Mouse (Mus musculus) yolk sac, embryonic 10.5 days (tissue): Measurements from ENCODE around the gene Mmp9.

Experiments
- DNase-seq: peaks from one replicate; pipeline ENCODE4 v3.0.0-alpha.2; 2017; ENCODE audit warnings: low spot score

Mmp9 gene

DNA sequence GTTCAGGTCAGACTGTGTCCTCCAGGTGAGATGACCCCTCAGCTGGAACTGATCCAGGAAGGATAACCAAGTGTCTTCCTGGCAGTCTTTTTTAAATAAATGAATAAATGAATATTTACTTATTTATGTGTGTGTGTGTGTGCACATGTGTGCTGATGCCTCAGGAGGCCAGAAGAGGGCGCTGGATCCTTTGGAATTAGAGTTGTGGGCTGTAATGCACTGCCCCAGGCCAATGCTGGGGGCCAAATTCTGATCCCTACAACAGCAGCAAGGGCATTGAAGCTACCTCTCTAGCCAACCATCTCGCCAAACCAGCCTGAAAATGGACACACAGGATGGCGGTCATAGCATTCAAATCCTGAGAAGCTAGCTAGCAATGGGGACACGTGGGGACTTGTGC, 15.1 kb downstream of the Mmp9 start:
- no peak for DNase-seq

- no peak for DNase-seq
These were observed 15.6 kb downstream of the Mmp9 start for GRCm38 (mm10) chr2:164956195-164956594.

GRCm38 (mm10) chr2:164957548-164958315, 17.2 kb downstream of the Mmp9 start:
- DNase-seq, result no peak

DNA sequence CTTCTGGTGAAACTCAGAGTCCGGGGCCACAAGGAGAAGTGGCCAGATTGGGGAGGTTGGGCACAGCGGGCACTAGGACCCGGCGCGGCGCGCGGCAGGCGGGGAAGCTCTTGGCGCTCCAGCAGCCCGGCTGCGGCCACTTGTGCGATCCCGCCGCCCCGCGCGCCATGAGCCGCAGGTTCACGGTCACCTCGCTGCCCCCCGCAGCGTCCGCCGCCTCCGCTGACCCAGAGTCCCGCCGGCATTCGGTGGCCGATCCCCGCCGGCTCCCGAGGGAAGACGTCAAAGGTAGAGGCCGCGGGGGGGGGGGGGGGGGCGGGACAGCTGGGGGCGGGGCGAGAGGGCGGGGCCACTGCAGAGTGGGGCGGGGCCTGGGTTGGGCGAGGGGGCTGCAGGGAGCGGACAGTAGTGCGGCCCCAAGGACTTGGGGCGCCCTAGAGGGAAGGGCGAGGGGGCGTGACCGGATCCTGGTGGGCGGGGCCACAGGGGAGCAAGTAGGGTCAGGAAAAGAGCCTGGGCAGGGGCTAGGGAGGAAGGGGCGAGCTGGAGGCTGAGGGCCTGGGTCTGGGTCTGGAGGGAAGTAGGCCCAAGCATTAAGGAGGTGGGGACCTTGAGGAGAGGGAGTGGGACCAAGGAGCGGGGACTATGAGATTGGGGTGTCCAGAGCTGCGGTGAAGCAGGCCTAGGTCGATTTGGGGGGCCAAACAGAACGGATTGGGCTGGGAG, 20.3 kb downstream of the Mmp9 start, which contains the start of gene Slc12a5:
TSS of gene Slc12a5 (plus strand) at position 87 of the 726 bp plus-strand sequence.
- peak; percentile 70 for DNase-seq

GRCm38 (mm10) chr2:164961506-164962182, 21.1 kb downstream of the Mmp9 start:
- peak; percentile 50 for DNase-seq

DNA sequence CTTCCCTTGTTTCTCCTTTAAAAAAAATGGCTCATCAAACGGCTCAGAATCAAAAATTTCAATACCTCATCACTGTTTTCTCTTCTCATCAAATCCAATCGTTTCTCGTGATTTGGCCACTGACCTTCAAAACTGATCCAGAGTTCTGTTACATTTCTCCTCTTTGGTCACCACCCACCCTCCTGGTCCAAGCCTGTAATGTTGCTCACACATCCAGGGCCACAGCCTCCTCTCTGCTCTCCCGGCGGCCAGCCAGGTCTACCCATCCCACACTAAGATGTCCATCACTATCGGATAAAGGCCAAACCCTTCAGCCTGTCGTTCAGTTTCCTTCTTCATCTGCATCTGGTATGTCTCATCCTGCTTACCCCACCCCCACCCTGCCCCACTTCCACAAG, 21.6 kb downstream of the Mmp9 start:
- no peak for DNase-seq

GRCm38 (mm10) chr2:164964242-164964894, 23.8 kb downstream of the Mmp9 start:
- DNase-seq, result no peak

DNA sequence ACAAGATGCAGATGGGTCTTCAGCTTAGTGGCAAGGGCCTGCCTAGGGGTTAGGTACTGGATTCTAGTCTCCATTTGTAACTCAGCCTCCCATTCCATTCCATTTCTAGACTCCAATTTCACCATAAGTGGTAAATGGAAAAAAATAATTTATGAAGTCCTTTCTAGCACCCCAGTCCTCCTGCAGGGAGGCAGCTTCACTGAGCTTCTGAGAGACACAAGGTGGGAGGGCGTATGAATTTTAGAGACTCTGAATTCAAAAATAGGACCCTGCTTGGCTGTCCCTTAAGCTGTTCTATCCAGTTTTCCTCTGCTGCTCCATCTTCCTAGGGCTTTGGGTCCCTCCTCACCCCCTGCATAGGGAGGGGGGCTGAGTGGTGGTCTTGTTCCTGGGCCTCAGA, 24.4 kb downstream of the Mmp9 start:
- DNase-seq, result no peak

GRCm38 (mm10) chr2:164966381-164966780, 25.8 kb downstream of the Mmp9 start:
- DNase-seq, result peak; percentile 34

DNA sequence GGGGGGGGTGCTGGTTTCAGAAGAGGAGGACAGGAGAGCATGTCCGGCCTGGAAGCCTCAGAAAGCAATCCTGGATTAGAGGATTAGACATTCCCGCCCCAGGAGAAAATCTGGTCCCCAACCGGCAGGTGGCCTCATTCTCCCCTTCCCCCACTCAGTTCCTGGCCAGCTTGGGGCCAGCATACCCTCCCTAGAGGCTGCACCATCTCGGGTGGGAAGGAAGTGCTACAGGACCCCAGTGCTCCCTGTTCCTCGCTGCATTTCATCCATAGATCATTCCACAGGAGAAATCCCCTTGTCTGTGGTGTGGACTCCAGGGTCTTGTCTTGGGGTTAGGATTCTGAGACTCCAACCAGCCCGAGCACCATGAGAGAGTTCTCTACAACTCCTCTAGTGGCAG, 26.6 kb downstream of the Mmp9 start:
- DNase-seq, result no peak

GRCm38 (mm10) chr2:164967761-164968440, 27.3 kb downstream of the Mmp9 start:
- DNase-seq, result no peak

- peak; percentile 73 for DNase-seq
These were observed 27.9 kb downstream of the Mmp9 start for GRCm38 (mm10) chr2:164968451-164968851.

GRCm38 (mm10) chr2:164969348-164969781, 28.8 kb downstream of the Mmp9 start:
- DNase-seq, result no peak

- DNase-seq, result no peak
These were observed 30.1 kb downstream of the Mmp9 start for GRCm38 (mm10) chr2:164970631-164971196.

DNA sequence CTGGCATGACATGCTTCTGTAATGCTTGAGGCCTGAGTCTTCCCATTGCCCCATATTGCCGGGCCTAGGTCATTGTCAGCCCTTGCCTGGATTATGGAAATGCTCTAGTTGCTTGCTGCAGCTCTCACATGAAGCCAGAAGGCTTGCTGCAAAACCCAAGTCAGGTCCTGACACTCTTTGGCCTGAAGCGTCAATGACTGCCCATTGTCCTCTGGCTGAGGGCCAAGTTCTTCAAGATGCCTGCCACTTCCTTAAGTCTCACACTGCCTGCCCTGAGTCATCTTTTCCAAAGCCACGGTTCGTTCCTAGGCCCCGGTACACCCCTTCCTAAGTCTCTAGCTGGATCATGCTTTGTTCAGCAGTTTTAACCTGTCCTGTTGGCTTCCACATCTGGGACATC, 32.1 kb downstream of the Mmp9 start:
- no peak for DNase-seq

- no peak for DNase-seq
These were observed 35.0 kb downstream of the Mmp9 start for GRCm38 (mm10) chr2:164975611-164976010.

GRCm38 (mm10) chr2:164979749-164980148, 39.2 kb downstream of the Mmp9 start:
- DNase-seq, result peak; percentile 33

DNA sequence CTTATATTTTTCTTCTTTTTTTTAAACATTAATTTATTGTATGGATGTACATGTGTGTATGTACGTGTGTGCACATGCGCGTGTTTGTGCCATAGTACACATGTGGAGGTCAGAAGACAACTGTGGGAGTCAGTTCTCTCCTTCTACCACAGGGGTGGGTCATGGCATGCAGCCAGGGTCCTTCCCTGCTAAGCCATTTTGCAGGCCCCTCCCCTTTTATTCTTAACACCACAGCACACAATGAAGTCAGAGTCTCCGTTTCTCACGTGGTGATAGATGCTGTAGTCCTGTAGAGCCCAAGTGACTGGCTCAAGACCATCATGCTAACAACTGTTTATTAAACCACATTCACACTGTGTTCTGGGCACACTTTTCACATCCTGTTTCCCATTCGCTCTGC, 45.4 kb downstream of the Mmp9 start:
- DNase-seq, result no peak

GRCm38 (mm10) chr2:164986371-164987027, 45.9 kb downstream of the Mmp9 start:
- DNase-seq, result no peak

- no peak for DNase-seq
These were observed 48.2 kb downstream of the Mmp9 start for GRCm38 (mm10) chr2:164988777-164989176.

DNA sequence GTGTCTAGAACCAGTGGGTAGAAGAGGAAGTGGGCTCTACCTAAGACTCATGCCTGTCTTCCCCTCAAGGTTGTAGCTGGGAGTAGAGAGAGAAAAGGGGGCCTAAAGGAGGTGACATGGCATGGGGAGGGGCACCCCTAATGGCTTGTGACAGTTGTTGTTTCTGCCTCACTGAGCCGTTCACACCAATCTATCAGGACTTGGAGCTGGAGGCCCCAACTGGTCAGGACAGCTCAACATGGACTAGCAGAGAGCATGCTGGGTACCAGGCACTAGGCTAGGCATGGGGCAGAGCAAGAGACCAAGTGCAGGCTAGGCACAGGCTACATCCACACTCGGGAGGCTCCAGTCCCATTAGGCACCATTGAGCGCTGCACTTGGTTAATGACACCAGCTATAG, 50.5 kb downstream of the Mmp9 start:
- no peak for DNase-seq
